Mouse (Mus musculus): Measurements from ENCODE around the gene Nckap5.
"Not testable (repeated sequence)": the region's sequence is repeated elsewhere in the genome, so short reads cannot be mapped to it uniquely, and the experiment has no call there.

Nckap5 gene

DNA sequence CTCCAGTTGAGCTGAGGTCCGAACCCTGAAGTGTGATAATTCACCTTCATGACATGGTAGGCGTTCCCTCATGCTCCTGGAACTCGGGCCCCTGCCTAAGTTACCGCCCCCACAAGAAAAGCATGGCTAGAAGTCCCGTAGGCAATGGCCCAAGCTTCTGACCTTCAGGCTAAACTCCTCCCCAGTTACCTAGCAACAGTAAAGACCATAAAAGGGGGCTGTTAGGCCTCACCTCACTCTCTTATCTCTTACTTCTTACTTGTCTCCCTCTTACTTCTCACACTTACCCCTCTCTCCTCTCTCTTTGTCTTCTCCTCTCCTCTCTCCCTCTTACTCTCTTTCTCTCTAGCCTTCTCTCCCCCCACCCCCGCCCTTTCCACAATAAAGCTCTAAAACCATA lies 811.9 kb downstream of the Nckap5 start:
- not testable (repeated sequence) for DNase-seq (ENCODE audit: low spot score in 2 of 2)

DNA sequence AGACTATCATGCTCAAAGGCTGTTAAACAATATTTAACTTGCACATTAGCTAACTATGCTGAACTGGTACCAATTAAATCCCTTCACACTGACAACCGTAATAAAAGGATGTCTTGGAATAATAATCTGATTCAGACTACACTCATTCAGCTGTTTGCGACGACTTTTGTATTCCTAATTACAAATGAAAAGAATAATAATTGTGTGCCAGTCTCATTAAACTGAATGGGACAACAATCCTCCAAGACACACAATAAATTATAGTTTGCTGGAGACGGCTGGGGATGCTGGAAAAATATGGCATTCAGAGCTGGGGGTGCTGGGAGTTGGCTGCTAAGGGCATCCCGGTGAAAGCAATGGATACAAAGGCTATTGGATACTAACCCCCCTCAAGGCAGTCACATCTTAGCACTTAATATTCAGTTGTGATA lies 818.9 kb downstream of the Nckap5 start:
- DNase-seq (ENCODE audit: low spot score in 2 of 2) = no peak

DNA sequence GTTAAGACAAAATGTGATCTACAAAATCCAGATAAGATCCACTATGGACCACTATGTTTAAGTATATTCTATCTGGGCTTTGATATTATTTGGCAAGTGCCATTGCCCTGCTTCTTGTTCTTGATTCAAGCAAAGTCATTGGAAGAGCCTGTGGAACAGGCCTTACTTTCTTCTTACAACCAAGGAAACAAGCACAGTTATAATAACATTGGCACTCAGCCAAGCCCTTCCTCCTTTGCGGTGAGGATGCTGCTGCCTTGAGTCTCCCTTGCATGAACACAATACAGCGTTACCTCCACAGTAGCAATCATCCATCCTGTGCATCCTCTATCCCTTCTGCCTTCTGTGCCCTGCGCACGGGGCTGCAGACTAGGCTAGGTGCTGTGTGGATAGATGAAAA lies 823.0 kb downstream of the Nckap5 start:
- no peak for DNase-seq (ENCODE audit: low spot score in 2 of 2)

DNA sequence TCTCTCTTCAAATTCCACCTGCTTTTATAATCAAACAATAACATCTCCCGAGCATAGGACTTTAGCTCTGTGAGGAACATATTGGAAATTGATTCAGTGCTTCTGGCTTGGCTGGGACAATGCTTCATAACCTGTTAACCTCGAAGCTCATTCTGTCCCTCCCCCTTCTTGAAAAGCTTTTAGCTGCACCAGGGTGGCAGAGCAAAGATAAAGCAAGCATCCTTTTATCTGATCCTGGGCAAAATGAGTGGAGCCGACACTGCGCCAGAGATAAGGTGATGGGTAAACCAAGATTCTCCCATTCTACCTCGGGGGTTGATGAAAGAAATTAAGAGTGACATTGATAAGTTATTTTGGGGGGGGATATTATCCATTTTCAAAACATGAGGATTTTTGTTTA lies 824.9 kb downstream of the Nckap5 start:
- DNase-seq (ENCODE audit: low spot score in 2 of 2) = no peak

DNA sequence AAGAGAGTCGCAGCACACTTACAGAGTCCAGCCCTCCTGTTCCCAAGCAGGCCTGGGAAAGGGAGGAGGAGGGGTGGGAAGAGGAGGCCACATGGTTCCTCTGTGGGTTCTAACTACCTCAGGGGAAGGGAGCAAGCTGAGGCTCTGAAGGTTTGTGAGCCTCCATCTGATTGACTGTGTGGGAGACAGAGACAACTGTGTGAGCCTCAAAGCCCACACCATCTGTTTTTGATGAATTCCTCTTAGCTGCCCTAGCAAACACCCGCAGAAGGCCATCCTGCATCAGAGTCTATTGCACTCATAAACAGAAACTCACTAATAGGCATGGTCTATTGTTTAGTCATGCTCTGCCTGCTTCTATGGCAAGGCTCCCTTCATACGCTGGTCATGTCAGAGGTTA lies 834.1 kb downstream of the Nckap5 start:
- DNase-seq (ENCODE audit: low spot score in 2 of 2) = no peak

DNA sequence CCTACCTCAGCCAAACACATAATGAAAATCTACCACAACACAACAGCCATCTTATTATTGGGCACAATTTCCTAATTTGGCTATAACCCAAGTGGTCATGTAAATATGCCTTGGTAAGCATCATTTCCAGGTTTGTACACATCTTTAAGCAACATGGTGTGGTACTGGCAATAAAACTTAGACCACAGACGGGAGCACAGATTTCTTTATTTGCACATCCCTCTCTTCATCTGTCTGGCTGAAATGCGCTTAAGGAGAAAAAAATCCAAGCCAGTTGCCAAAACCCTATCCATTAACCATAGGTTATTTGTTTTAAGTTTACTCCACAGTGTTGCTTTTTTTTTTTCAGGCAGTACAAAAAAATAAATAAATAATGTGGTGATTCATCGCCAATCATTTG lies 842.8 kb downstream of the Nckap5 start:
- DNase-seq (ENCODE audit: low spot score in 2 of 2) = no peak

DNA sequence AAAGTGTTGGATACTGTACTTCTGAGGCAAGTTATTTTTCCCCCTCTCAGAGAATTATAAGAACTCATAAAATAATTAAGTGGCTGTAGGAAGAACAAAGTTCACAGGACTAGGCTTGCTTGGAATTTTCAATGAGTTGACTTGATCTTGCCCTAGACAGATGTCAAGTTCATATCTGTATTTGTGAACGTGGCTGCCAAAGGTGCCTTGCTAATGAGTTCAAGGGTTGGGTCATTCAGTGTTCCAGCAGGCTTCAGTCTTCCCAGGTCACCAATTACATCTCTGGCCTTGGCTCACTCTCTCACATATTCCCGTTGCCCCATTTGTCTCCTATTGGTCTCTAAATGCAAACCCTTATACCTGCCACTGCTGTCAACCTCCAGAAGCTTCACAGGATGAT lies 846.0 kb downstream of the Nckap5 start:
- no peak for DNase-seq (ENCODE audit: low spot score in 2 of 2)

DNA sequence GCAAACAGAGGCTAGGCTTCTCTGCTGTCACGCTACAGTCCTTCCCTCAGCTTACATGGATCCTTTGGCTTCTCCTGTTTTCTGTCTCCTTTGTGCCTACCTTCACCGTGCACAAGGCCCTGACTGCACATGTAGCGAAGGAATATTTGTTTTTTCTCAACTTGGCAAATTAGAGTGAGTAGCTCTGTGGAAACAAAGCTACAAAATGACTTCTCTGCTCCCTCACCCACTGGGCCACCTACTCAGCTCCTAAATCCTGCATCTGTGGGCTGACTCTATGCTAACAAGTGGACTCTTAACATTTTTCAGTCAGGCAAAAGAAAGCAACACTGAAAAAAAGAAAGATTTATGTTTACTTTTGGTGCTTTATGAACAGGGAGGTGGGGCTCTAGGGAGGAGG lies 856.0 kb downstream of the Nckap5 start:
- no peak for DNase-seq (ENCODE audit: low spot score in 2 of 2)

DNA sequence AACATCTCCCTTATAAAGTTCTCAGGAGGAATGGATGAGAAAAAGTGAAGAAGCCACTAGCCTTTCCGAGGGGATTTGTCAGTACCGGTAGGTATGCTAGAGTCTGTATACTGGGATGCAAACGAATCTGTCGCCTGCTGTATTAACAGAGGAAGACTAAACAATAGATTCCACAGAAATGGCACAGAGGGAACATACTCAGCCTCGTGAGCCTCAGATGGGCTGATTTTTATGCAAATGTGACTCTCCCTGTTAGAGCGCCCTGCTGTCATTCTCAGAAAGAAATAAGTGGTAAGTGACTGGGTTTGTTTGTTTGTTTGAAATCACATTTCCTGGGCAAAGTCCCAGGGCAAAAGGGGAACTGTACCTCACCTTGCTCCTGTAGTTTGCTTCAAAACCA lies 858.7 kb downstream of the Nckap5 start:
- DNase-seq (ENCODE audit: low spot score in 2 of 2) = no peak

DNA sequence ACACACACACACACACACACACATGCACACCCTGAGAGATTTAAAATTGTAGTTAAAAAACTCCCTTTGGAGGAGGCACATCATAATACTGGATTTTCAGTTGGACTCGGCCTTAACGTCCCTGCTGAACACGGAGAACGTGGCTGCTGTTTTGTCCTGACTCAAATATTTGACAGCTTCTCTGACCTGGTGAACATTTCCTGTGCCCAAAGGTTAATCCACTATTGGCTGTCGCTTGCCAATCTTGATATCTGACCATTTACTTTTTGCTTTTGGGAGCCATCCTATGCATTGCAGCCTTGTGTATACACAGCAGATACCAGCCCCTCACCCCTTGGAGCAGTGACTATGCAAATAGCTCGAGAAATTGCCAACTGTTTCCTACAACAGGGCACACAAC lies 862.9 kb downstream of the Nckap5 start:
- no peak for DNase-seq (ENCODE audit: low spot score in 2 of 2)

DNA sequence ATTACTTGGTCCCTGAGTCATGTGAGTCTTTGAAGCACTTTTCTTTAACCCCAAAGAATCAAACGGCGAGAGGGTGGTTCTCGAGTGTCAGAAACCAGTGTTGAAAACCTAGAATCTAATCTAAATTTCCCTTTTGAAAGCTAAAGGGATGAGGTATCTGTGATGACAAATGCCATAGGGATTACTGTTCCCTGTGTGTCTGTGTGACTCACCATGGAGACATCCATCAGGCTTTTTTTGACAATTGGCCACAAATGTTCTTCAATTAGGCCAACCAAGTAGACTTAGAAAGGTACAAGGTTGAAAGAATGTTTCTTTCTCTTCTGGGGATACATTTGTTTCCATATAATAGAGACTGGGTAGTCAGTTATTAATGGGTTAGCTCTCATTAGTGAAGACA lies 879.6 kb downstream of the Nckap5 start:
- DNase-seq (ENCODE audit: low spot score in 2 of 2) = no peak

DNA sequence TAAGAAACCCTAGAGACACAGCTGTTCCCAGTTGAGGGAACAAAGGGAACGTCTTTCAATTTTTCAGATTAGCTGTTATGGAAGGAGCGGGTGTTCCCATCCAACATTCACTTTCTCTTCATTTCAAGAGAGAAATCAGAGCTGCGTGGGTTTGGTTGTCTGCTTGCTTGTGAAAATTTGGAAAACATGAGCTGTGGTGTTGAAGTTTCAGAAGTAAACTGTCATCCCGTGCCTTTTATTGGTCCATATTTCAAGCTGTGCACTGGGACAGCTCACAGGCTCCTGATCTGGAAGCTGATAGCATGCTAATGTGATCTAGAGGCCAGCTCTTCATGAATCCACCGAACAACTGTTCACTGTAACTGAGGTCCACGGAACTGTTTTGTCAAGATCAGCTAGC lies 881.5 kb downstream of the Nckap5 start:
- DNase-seq (ENCODE audit: low spot score in 2 of 2) = no peak

DNA sequence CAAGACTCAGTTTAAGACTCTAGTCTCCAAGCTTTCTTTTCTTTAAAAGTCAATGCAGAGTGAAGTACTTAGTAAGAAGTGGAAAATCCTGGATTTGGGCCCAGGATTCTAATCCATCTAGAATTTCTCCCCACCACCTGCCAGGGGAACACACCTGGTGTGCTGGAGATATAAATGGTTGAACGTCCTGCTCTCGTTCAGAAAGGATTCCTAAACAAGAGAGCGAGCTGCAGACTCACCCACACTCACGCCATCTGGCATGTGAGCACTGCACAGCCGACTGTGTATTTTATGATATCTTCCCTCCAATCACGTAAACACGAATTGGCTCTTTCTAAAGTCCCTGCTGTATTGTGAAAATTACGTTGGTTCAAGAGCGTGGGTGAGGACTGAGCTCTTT lies 885.5 kb downstream of the Nckap5 start:
- no peak for DNase-seq (ENCODE audit: low spot score in 2 of 2)

DNA sequence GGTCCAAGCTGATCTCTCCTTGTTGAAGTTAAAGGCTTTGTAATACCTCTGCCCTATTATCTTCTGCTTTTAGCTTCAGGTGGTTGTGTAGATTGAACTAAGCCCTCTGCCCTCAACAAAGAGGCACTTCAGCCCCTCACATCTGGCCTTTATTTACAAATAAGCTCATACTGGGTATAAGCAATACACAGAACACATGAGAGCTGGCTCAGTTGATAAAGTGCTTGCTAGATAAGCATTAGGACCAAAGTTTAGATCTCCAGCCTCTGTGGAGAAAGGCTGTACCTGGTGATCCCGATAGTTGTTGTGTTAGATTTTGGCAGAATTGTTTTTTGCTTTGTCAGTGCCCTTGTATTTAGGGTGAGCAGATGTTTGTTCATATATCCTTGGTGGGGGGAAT lies 887.3 kb downstream of the Nckap5 start:
- DNase-seq (ENCODE audit: low spot score in 2 of 2) = no peak

DNA sequence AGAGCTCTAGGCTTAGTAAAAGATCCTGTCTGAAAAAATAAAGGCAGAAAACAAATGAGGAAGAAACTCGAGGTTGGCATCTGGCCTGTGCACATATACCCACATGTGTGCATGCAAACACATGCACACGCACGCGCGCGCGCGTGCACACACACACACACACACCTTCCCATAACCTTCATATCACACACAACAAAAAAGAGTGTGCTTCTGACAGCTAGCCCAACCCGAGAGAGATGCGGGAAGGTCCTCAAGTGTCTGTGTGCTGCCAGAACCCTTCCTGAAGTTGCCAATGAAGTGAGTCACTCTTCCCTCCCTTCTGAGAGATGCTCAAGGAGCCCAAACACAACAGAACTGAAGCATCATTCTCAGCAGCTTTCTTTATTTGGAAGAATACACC lies 905.1 kb downstream of the Nckap5 start:
- no peak for DNase-seq (ENCODE audit: low spot score in 2 of 2)

DNA sequence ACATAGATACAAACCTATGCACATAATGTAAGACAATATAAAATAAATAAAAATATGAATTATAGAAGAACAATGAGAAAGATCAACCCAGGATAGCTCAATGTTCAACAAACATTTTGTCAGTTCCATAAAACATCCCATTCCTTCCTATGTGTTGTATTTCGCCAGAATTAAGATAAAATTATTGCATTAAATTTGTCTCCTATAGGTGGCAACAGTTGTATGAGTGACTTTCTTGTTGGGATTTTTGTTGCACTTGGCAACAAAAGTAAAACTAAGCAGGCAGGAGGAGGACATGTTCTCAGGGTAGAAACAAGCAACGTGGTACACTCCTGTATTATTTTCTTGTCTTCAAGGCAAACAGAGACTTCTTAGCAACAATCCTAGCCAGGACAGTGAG lies 907.5 kb downstream of the Nckap5 start:
- no peak for DNase-seq (ENCODE audit: low spot score in 2 of 2)

DNA sequence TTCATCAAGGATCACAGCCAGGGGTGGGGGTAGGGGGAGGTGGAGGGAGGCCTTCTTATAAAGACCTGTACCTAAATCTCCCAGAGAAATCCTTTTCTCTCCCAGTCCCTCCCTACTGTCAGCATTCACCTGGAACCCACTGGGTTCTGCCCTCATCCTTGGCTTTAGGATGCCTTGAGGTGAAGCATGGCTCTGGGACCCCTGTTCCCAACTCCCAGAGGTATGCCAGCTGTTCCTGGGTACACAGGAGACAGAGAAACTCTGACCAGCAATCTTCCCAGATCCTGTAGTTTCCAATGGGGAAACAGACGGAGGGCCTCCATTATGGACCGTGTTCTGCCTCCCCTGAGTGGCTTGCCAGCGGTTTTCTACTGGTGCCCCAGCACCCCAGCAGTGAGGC lies 909.9 kb downstream of the Nckap5 start:
- DNase-seq (ENCODE audit: low spot score in 2 of 2) = no peak

DNA sequence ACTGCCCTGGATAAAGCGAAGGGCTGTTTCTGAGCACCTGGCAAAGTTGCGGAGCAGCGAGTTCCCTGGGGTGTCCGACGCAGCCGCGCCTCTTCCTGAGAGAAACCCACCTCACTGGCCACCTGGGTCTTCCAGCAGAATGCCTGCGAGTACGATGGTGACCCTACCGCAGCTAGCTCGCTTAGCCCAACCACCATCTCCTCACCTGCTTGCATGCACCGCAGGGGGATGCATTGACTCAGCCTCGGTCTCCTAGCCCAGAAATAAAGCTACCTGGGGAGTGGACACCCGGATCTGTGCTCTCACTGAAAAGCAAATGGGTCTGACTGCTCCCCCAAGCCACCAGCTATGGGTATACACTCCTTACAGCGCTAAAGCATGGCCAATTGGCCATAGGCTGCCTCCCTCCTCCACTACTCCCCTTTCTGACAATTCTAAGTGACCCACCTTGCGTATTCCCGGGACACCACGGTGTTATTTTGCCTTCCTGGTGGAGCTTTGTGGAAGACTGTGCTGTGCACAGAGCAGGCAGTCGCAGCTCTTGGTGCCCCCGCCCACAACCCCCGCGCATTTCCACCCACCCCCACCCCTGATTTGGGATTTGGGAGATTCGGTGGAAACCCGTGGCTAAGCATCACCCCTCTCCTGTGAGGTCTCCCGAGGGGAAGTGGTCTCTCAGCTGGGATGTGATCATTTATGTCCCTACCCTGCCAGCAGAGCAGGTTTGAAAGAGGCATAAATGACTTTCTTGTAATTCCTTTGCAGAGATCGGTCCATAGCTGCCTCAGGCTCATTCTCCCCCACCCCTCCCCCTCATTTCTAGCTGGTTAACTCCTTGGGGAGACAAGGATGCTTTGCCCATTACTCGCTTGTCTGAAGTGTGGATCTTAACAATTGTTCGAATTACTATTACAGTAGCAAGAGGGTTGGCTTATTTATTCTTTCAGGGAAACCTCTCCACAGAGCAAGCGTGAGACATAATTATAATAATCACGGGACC lies 917.7 kb downstream of the Nckap5 start, which contains the start of gene Lypd1:
Gene Lypd1, minus strand, starts transcription at position 501 of the 1,000 bp plus-strand sequence.
- DNase-seq (ENCODE audit: low spot score in 2 of 2) = no peak

DNA sequence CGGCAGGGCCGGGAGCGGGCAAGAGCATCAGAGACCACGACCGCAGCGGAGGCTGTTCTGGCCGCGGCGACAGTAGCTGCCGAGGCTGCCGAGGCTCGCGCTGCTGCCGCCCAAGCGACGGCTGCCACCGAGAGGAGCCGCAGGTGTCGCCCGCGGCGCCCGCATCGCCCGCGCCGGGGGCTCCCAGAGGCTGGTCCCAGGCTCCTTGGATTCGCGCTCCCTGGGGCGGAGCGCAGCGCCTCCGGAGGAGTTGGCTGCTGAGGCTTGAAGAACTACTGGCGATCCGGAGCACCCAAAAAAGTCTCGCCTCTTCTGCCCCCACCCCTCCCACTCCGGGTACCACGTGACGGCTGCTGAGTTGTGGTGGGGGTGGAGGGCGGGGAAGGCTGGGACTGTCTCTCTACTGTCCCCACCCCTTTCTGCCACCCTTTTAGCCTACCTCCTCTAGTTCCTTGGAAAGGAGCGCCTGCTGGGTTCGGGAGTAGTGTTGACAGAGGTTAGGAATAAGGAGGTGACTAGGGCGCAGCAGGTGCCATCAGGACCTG lies 918.6 kb downstream of the Nckap5 start:
- peak; percentile 11 to 13 for DNase-seq (ENCODE audit: low spot score in 2 of 2)

DNA sequence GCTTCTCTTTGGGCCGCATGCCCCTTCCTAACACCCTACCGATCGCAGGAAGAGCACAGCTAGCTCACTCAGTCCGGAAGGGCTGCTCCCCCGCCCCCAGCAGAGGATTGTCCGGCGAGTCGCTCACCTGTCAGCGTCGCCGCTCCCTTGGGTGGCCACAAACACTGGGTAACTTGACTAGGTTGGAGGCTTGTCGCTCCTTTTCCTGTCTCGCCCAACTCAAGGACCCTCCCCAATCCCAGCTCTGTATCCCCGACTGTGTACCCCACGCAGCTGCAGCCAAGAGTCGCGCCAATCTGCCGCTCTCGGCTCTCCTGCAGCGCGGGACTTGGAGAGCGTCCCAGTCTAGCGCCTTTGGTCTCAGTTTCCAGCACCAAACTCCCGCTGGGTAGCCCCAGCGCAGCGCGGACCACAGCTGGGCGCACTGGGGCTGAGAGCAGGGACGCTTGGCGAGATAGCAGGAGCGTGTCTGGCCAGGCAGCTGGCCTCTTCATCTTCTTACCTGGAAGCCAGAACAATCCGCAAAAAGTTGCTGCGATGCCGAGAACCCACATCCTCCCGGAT lies 919.2 kb downstream of the Nckap5 start:
- DNase-seq (ENCODE audit: low spot score in 2 of 2) = no peak

DNA sequence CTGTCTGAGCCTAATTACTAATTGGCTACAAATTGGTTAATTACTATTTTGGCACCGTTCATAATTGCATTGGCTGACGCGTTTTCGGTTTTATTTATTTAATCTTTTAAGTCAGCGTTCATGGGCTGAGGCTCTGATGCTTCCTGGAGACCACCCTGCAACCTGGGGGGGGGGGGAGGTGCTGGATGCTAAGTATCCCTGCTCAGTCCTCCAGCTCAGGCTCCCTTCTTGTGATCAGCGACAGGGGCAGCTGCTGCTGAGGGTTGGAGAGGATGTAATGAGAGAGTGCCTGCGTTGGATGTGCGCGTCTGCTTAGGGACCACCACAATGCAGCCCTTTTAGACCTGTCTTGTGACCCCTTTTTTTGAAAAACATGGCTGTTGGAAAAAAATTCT lies 919.7 kb downstream of the Nckap5 start:
- no peak for DNase-seq (ENCODE audit: low spot score in 2 of 2)

DNA sequence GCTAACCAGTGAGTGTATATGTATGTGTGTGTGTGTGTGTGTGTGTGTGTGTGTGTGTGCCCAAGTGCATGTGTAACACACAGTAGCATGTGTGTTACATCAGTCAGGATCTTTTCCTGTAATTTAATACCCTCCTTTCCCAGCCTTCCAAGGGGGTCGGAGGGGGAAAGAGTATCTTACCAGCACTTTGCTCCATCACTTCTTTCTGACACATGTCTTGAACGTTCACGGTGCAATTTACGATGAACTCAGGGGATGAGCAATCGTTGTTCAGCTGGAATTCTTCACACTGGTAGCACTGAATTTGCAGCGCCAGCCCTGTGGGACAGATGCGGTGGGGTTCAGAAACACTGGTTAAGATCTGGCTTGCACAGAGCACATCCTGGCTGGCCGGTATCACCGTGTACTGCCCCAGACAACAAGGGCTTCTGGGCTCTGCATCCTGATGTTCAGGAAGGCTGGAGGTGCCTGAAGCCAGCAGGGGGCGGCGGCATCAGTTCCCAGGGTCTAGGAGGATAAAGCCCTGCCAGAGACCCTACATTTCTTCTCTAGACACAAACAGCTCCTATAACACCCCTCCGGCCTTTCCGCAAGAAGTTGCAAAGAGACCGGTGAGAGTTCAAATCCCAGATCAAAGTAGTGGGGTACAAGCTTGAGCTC lies 920.3 kb downstream of the Nckap5 start:
- peak in 1 of 2 experiments; percentile 9 for DNase-seq (ENCODE audit: low spot score in 2 of 2)

All from thymus, postnatal 10 days (tissue).